Mouse (Mus musculus): ENCODE data around the gene Iqcf5. TPM values are rescaled to one million over a fixed set of nuclear protein-coding genes. Genes with fewer than 3 reads are reported as not detected.

The Iqcf5 gene
- not detected in 2 replicates for polyA plus RNA-seq (2012; rRNA removed)

GRCm38 (mm10) chr9:106514273-106514672 is at the start of gene Iqcf5:
Gene Iqcf5 (plus strand): TSS chr9:106514573.
- H3K27me3 ChIP-seq (ENCODE audit: control insufficient read depth, insufficient read depth, low read length): no peaks in the 10 kb centered on the region; the same call in 1 of the 2 replicates
- 85% methylated on average over 4 of the region's 4 CpGs for WGBS
- no peaks in the 10 kb centered on the region for H3K36me3 ChIP-seq (ENCODE audit: control insufficient read depth, insufficient read depth, low read length)
- H3K4me3 ChIP-seq (ENCODE audit: low read depth, low read length): no peak within 1 kb of the TSS
- TF ChIP-seq POLR2A (IDR thresholded peaks at IDR 0.05; ENCODE audit: low read depth, low read length) (no peak), CTCF (IDR thresholded peaks at IDR 0.05; ENCODE audit: extremely low read depth, insufficient read length, insufficient replicate concordance, low read depth, low read length) (no peak)
- H3K27ac ChIP-seq (ENCODE audit: insufficient read depth, low read depth, low read length): no peak within 1 kb of the TSS
- H3K4me1 ChIP-seq (ENCODE audit: control insufficient read depth, insufficient read depth, insufficient read length, low read length): no peaks in the 10 kb centered on the region

- no peaks in the 10 kb centered on the region for H3K36me3 ChIP-seq (ENCODE audit: control insufficient read depth, insufficient read depth, low read length)
- peak overlapping the region; percentile 60 for H3K4me3 ChIP-seq (ENCODE audit: low read depth, low read length)
- no peak for TF ChIP-seq CTCF (IDR thresholded peaks at IDR 0.05; ENCODE audit: extremely low read depth, insufficient read length, insufficient replicate concordance, low read depth, low read length)
- TF ChIP-seq POLR2A (IDR thresholded peaks at IDR 0.05; ENCODE audit: low read depth, low read length): no peak
- no peak overlapping the region for H3K27ac ChIP-seq (ENCODE audit: insufficient read depth, low read depth, low read length)
- 3% methylated on average over 99 of the region's 99 CpGs for WGBS
- peaks cover 12% of the 10 kb centered on the region for H3K27me3 ChIP-seq (ENCODE audit: control insufficient read depth, insufficient read depth, low read length)
- H3K4me1 ChIP-seq (ENCODE audit: control insufficient read depth, insufficient read depth, insufficient read length, low read length): no peaks in the 10 kb centered on the region; the same call in 1 of the 2 replicates
Observed at GRCm38 (mm10) chr9:106464751-106465541, 49.4 kb upstream of the Iqcf5 start.

GRCm38 (mm10) chr9:106465571-106466200 is 48.7 kb upstream of the Iqcf5 start, which contains the start of gene Gpr62:
Gene Gpr62 (minus strand): TSS chr9:106465938.
- Histone ChIP-seq H3K4me1 (ENCODE audit: control insufficient read depth, insufficient read depth, insufficient read length, low read length) (no peaks in the 10 kb centered on the region; the same call in 1 of the 2 replicates), H3K27ac (ENCODE audit: insufficient read depth, low read depth, low read length) (no peak within 1 kb of the TSS), H3K36me3 (ENCODE audit: control insufficient read depth, insufficient read depth, low read length) (no peaks in the 10 kb centered on the region), H3K27me3 (ENCODE audit: control insufficient read depth, insufficient read depth, low read length) (peaks cover 12% of the 10 kb centered on the region), H3K4me3 (ENCODE audit: low read depth, low read length) (peak within 1 kb of the TSS; percentile 60)
- no peak for TF ChIP-seq POLR2A (IDR thresholded peaks at IDR 0.05; ENCODE audit: low read depth, low read length)
- no peak for TF ChIP-seq CTCF (IDR thresholded peaks at IDR 0.05; ENCODE audit: extremely low read depth, insufficient read length, insufficient replicate concordance, low read depth, low read length)
- WGBS: 38% methylated on average over 26 of the region's 26 CpGs

GRCm38 (mm10) chr9:106466721-106467120 is 47.7 kb upstream of the Iqcf5 start:
- Histone ChIP-seq H3K4me1 (ENCODE audit: control insufficient read depth, insufficient read depth, insufficient read length, low read length) (peaks cover 2% of the 10 kb centered on the region; the same call in 1 of the 2 replicates), H3K4me3 (ENCODE audit: low read depth, low read length) (no peak overlapping the region), H3K27me3 (ENCODE audit: control insufficient read depth, insufficient read depth, low read length) (peaks cover 12% of the 10 kb centered on the region), H3K36me3 (ENCODE audit: control insufficient read depth, insufficient read depth, low read length) (no peaks in the 10 kb centered on the region), H3K27ac (ENCODE audit: insufficient read depth, low read depth, low read length) (no peak overlapping the region)
- 62% methylated on average over 6 of the region's 6 CpGs for WGBS
- TF ChIP-seq POLR2A (IDR thresholded peaks at IDR 0.05; ENCODE audit: low read depth, low read length) (no peak), CTCF (IDR thresholded peaks at IDR 0.05; ENCODE audit: extremely low read depth, insufficient read length, insufficient replicate concordance, low read depth, low read length) (no peak)

GRCm38 (mm10) chr9:106467746-106468145 is 46.6 kb upstream of the Iqcf5 start:
- H3K4me3 ChIP-seq (ENCODE audit: low read depth, low read length): no peak overlapping the region
- peaks cover 3% of the 10 kb centered on the region; the same call in 1 of the 2 replicates for H3K4me1 ChIP-seq (ENCODE audit: control insufficient read depth, insufficient read depth, insufficient read length, low read length)
- TF ChIP-seq CTCF (IDR thresholded peaks at IDR 0.05; ENCODE audit: extremely low read depth, insufficient read length, insufficient replicate concordance, low read depth, low read length) (no peak), POLR2A (IDR thresholded peaks at IDR 0.05; ENCODE audit: low read depth, low read length) (no peak)
- H3K27ac ChIP-seq (ENCODE audit: insufficient read depth, low read depth, low read length): no peak overlapping the region
- H3K27me3 ChIP-seq (ENCODE audit: control insufficient read depth, insufficient read depth, low read length): peaks cover 12% of the 10 kb centered on the region
- 89% methylated on average over 7 of the region's 7 CpGs for WGBS
- H3K36me3 ChIP-seq (ENCODE audit: control insufficient read depth, insufficient read depth, low read length): no peaks in the 10 kb centered on the region

GRCm38 (mm10) chr9:106469317-106469716 is 45.1 kb upstream of the Iqcf5 start:
- TF ChIP-seq CTCF (IDR thresholded peaks at IDR 0.05; ENCODE audit: extremely low read depth, insufficient read length, insufficient replicate concordance, low read depth, low read length) (no peak), POLR2A (IDR thresholded peaks at IDR 0.05; ENCODE audit: low read depth, low read length) (no peak)
- peaks cover 8% of the 10 kb centered on the region for H3K27me3 ChIP-seq (ENCODE audit: control insufficient read depth, insufficient read depth, low read length)
- no peak overlapping the region for H3K4me3 ChIP-seq (ENCODE audit: low read depth, low read length)
- no peak overlapping the region for H3K27ac ChIP-seq (ENCODE audit: insufficient read depth, low read depth, low read length)
- no peaks in the 10 kb centered on the region for H3K36me3 ChIP-seq (ENCODE audit: control insufficient read depth, insufficient read depth, low read length)
- WGBS: 59% methylated on average over 6 of the region's 6 CpGs
- peaks cover 4% of the 10 kb centered on the region for H3K4me1 ChIP-seq (ENCODE audit: control insufficient read depth, insufficient read depth, insufficient read length, low read length)

GRCm38 (mm10) chr9:106469776-106470175 is 44.6 kb upstream of the Iqcf5 start:
- H3K27ac ChIP-seq (ENCODE audit: insufficient read depth, low read depth, low read length): no peak overlapping the region
- WGBS: 70% methylated on average over 9 of the region's 9 CpGs

More at GRCm38 (mm10) chr9:106469776-106470175, 44.6 kb upstream of the Iqcf5 start:
- H3K4me3 ChIP-seq (ENCODE audit: low read depth, low read length): no peak overlapping the region
- H3K36me3 ChIP-seq (ENCODE audit: control insufficient read depth, insufficient read depth, low read length): no peaks in the 10 kb centered on the region
- peaks cover 8% of the 10 kb centered on the region for H3K4me1 ChIP-seq (ENCODE audit: control insufficient read depth, insufficient read depth, insufficient read length, low read length)
- H3K27me3 ChIP-seq (ENCODE audit: control insufficient read depth, insufficient read depth, low read length): peaks cover 4% of the 10 kb centered on the region
- TF ChIP-seq POLR2A (IDR thresholded peaks at IDR 0.05; ENCODE audit: low read depth, low read length): no peak
- no peak for TF ChIP-seq CTCF (IDR thresholded peaks at IDR 0.05; ENCODE audit: extremely low read depth, insufficient read length, insufficient replicate concordance, low read depth, low read length)

All from small intestine, adult 2 months (tissue).